Mouse (Mus musculus) forelimb bud, embryonic 11.5 days (tissue): ENCODE results near the gene Mto1.
"Not testable (repeated sequence)": the region's sequence is repeated elsewhere in the genome, so short reads cannot be mapped to it uniquely, and the experiment has no call there.

Experiments used
- DNase-seq: peaks from one replicate; pipeline ENCODE4 v3.0.0-alpha.2; 2012; ENCODE audit warnings: low read depth, low spot score

Gene Mto1

GRCm38 (mm10) chr9:78506002-78506721 lies 58.2 kb downstream of the Mto1 start:
- DNase-seq: no peak

- DNase-seq: no peak
These were observed 58.7 kb downstream of the Mto1 start for GRCm38 (mm10) chr9:78506722-78507077.

- DNase-seq: no peak
These were observed 60.2 kb downstream of the Mto1 start for GRCm38 (mm10) chr9:78508106-78508786.

- no peak for DNase-seq
These were observed 63.7 kb downstream of the Mto1 start for GRCm38 (mm10) chr9:78511705-78512104.

GRCm38 (mm10) chr9:78513776-78514500 lies 65.9 kb downstream of the Mto1 start:
- DNase-seq: no peak

- DNase-seq: no peak
These were observed 66.7 kb downstream of the Mto1 start for GRCm38 (mm10) chr9:78514681-78515080.

- no peak for DNase-seq
These were observed 68.1 kb downstream of the Mto1 start for GRCm38 (mm10) chr9:78516125-78516524.

GRCm38 (mm10) chr9:78517237-78517636 lies 69.2 kb downstream of the Mto1 start:
- DNase-seq: not testable (repeated sequence)

GRCm38 (mm10) chr9:78520127-78520779 lies 72.2 kb downstream of the Mto1 start:
- peak; percentile 95 for DNase-seq

GRCm38 (mm10) chr9:78520780-78521601 lies 73.0 kb downstream of the Mto1 start:
- DNase-seq: peak; percentile 67

- DNase-seq: no peak
These were observed 73.7 kb downstream of the Mto1 start for GRCm38 (mm10) chr9:78521689-78522088.
